Mouse (Mus musculus): ENCODE measurements around the gene Emp1.

DNA sequence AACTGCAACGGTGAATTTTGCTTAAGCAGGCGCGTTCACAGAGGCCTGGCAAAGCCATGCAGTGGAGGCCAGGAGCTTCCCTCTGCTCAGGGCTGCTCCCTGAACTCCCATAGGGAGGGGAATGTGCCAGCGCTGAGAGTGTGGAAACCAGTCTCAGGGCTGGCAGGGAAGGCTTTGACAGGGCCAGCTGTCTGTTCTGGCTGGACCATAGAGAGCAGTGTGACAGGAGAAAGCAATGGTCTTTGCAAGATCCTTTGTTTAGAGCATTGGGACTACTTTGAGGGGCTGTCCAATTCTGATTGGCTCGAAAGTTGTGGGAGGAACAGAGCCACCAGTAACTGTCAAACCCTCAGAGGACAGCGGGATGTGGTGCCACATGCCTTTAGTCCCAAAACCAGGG lies 5.9 kb downstream of the Emp1 start:
- TF ChIP-seq CTCF (IDR thresholded peaks at IDR 0.05; ENCODE audit: control insufficient read depth, insufficient read depth, insufficient read length) (no peak), MAX (IDR thresholded peaks at IDR 0.05) (no peak)

Data from C2C12 (cell line).